In the genomic region with DNA sequence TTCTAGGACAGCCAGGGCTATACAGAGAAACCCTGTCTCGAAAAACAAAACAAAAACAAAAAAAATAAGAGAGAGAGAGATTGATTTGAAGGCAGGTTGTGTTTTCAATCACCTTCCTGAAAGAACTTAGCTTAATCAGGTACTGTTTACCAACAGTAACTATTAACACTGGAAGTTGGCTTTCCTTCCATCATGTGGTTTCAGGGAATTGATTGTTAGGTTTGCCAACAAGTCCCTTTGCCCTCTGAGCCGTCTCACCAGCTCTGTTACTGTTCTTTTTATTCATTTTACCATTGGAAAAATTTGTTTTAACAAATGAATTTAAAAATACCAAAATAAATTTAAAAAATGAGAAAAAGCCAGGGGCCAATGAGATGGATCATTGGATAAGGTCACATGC, we compare ENCODE assay signal across 25 mouse cellular contexts. TPM values are rescaled to one million over a fixed set of nuclear protein-coding genes. Genes with fewer than 3 reads are reported as not detected.
DNase-seq lines count a peak whose midpoint lies in the region; ATAC-seq and TF ChIP-seq lines count a peak whose summit lies in the region.
"Had no signal": no experiment of that assay in that cellular context is flagged by ENCODE, and none has a peak within 500 bp of the region (broad histone marks: within the 10 kb centered on the region; RNA-seq: fewer than 3 reads in every experiment).

No protein-coding gene starts in this region.

- peak; percentile 89 for DNase-seq in liver, adult 2 months (ENCODE audit: extremely low read depth, low read depth, low spot score)
- no peak for DNase-seq in liver
- no peak for DNase-seq in kidney, postnatal 4 days
- DNase-seq: adrenal gland, adult 2 months; adrenal gland, postnatal 10 days; adrenal gland, postnatal 25 days; cerebellum, adult 11 months; cerebellum, adult 18-20 months; cerebellum, adult 8-10 months; cerebellum, adult 9-11 months; cerebellum, postnatal 14 days; cerebellum, postnatal 36 days; embryo, embryonic 11 days had no signal

- 20% methylated on average over 2 of the region's 2 CpGs for WGBS in liver, adult 2 months
- WGBS in intestine, postnatal 0 days = 69% methylated on average over 2 of the region's 2 CpGs
- WGBS in small intestine, adult 2 months = 67% methylated on average over 2 of the region's 2 CpGs

- no peaks in the 10 kb centered on the region; the same call in 1 of the 2 replicates for H3K79me2 ChIP-seq in liver, adult 2 months (ENCODE audit: control insufficient read depth, insufficient read depth, low read length)

- TF ChIP-seq POLR2A in liver, adult 2 months (IDR thresholded peaks at IDR 0.05; ENCODE audit: extremely low read depth, insufficient read depth, low read length) = no peak
- no peak for TF ChIP-seq POLR2A in small intestine, adult 2 months (IDR thresholded peaks at IDR 0.05; ENCODE audit: low read depth, low read length)

- H3K27me3 ChIP-seq in liver, adult 2 months (ENCODE audit: control insufficient read depth, insufficient read depth, low read length) = no peaks in the 10 kb centered on the region
- no peaks in the 10 kb centered on the region for H3K27me3 ChIP-seq in intestine, postnatal 0 days (replicated peaks; ENCODE audit: control insufficient read depth, insufficient read depth, low read length)
- no peaks in the 10 kb centered on the region for H3K27me3 ChIP-seq in small intestine, adult 2 months (ENCODE audit: control insufficient read depth, insufficient read depth, low read length)
- H3K27me3 ChIP-seq: embryonic facial prominence, embryonic 13.5 days; embryonic facial prominence, embryonic 15.5 days; forebrain, embryonic 12.5 days had no signal

- peaks cover 11% of the 10 kb centered on the region for H3K36me3 ChIP-seq in liver, adult 2 months (ENCODE audit: control insufficient read depth, insufficient read depth, low read length)
- peaks cover 39% of the 10 kb centered on the region for H3K36me3 ChIP-seq in intestine, postnatal 0 days (ENCODE audit: control insufficient read depth, insufficient read depth)
- peaks cover 29% of the 10 kb centered on the region for H3K36me3 ChIP-seq in small intestine, adult 2 months (ENCODE audit: control insufficient read depth, insufficient read depth, low read length)

- no peak for ATAC-seq in intestine, postnatal 0 days
- ATAC-seq: forebrain, embryonic 14.5 days; forebrain, embryonic 16.5 days had no signal

- peaks cover 9% of the 10 kb centered on the region for H3K4me1 ChIP-seq in liver, adult 2 months (ENCODE audit: control insufficient read depth, insufficient read depth, low read length)
- H3K4me1 ChIP-seq in intestine, postnatal 0 days (replicated peaks; ENCODE audit: control insufficient read depth, insufficient read depth, low read length) = no peaks in the 10 kb centered on the region; the same call in 1 of the 2 replicates
- peaks cover 24% of the 10 kb centered on the region; the same call in 1 of the 2 replicates for H3K4me1 ChIP-seq in small intestine, adult 2 months (ENCODE audit: control insufficient read depth, insufficient read depth, insufficient read length, low read length)
- H3K4me1 ChIP-seq: embryonic facial prominence, embryonic 13.5 days; embryonic facial prominence, embryonic 15.5 days; forebrain, embryonic 10.5 days; forebrain, embryonic 12.5 days had no signal

- no peak overlapping the region for H3K9ac ChIP-seq in liver, adult 2 months (ENCODE audit: low read depth, low read length)
- H3K9ac ChIP-seq in intestine, postnatal 0 days (ENCODE audit: low read depth, low read length) = no peak overlapping the region
- H3K9ac ChIP-seq: embryonic facial prominence, embryonic 13.5 days; embryonic facial prominence, embryonic 15.5 days; forebrain, embryonic 12.5 days had no signal

- peak overlapping the region; percentile 25 for H3K27ac ChIP-seq in liver, adult 2 months (replicated peaks; ENCODE audit: insufficient read depth, low read depth, low read length)
- peak overlapping the region; percentile 87 for H3K27ac ChIP-seq in intestine, postnatal 0 days (ENCODE audit: low read depth, low read length)
- H3K27ac ChIP-seq in small intestine, adult 2 months (ENCODE audit: insufficient read depth, low read depth, low read length) = 0 out of 2 replicates have a peak overlapping the region, but pooled peaks have one; percentile 95
- H3K27ac ChIP-seq: embryonic facial prominence, embryonic 13.5 days; embryonic facial prominence, embryonic 15.5 days; forebrain, embryonic 10.5 days; forebrain, embryonic 12.5 days had no signal

- no peak for TF ChIP-seq CTCF in liver, adult 2 months (IDR thresholded peaks at IDR 0.05; ENCODE audit: low read depth, low read length)
- no peak for TF ChIP-seq CTCF in intestine, postnatal 0 days (IDR thresholded peaks at IDR 0.05; ENCODE audit: low read depth)
- TF ChIP-seq CTCF in small intestine, adult 2 months (IDR thresholded peaks at IDR 0.05; ENCODE audit: extremely low read depth, insufficient read length, insufficient replicate concordance, low read depth, low read length) = no peak

- H3K9me3 ChIP-seq in intestine, postnatal 0 days (ENCODE audit: control insufficient read depth) = no peaks in the 10 kb centered on the region
- H3K9me3 ChIP-seq: embryonic facial prominence, embryonic 13.5 days; embryonic facial prominence, embryonic 15.5 days; forebrain, embryonic 10.5 days; forebrain, embryonic 12.5 days had no signal

- no peak overlapping the region for H3K4me2 ChIP-seq in intestine, postnatal 0 days (replicated peaks; ENCODE audit: low read depth)
- H3K4me2 ChIP-seq: embryonic facial prominence, embryonic 13.5 days; embryonic facial prominence, embryonic 15.5 days; forebrain, embryonic 12.5 days had no signal

- no peak overlapping the region for H3K4me3 ChIP-seq in liver, adult 2 months (ENCODE audit: insufficient read depth, low read depth, low read length)
- H3K4me3 ChIP-seq in intestine, postnatal 0 days (ENCODE audit: low read depth, low read length) = no peak overlapping the region
- H3K4me3 ChIP-seq in small intestine, adult 2 months (ENCODE audit: low read depth, low read length) = no peak overlapping the region
- H3K4me3 ChIP-seq: embryonic facial prominence, embryonic 13.5 days; embryonic facial prominence, embryonic 15.5 days; erythroblast, embryonic 14.5 days; forebrain, embryonic 10.5 days; forebrain, embryonic 12.5 days had no signal

RNA-seq across cellular contexts. Expression of a gene that starts 22.0 kb away (rescaled TPM):
- 17.0 and 17.3 TPM in 2 replicates for total RNA-seq in liver, adult 2 months (2014; rRNA removed)
- 11.4 and 12.2 TPM in 2 replicates for polyA plus RNA-seq in liver, adult 2 months (2012; rRNA removed)
- 89.5 and 92.4 TPM in 2 replicates for polyA plus RNA-seq in intestine, postnatal 0 days (2015; fragmentation: Nextera tagmentation; extraction: Ambion mirVana)
- polyA plus RNA-seq in small intestine, adult 2 months (2012; rRNA removed) = 16.6 and 35.2 TPM in 2 replicates

RNA-seq across cellular contexts. Expression of a gene that starts 53.5 kb away (rescaled TPM):
- total RNA-seq in liver, adult 2 months (2014; rRNA removed) = 1.3 and 1.9 TPM in 2 replicates
- 2.5 and 3.1 TPM in 2 replicates for polyA plus RNA-seq in liver, adult 2 months (2012; rRNA removed)
- 1.7 and 1.8 TPM in 2 replicates for polyA plus RNA-seq in intestine, postnatal 0 days (2015; fragmentation: Nextera tagmentation; extraction: Ambion mirVana)
- polyA plus RNA-seq in small intestine, adult 2 months (2012; rRNA removed) = 6.7 and 11.7 TPM in 2 replicates
- total RNA-seq: common myeloid progenitor, adult 5-6 weeks had no signal
- polyA plus RNA-seq: C2C12; embryonic facial prominence, embryonic 11.5 days; erythroblast, embryonic 14.5 days had no signal

Comparison
In these comparisons a context has a peak if more than half of its experiments do, and no peak if none do; other contexts are left out.
1. H3K27ac ChIP-seq: peak in every context shown above with its lines; median percentile 95 in small intestine, adult 2 months; 87 in intestine, postnatal 0 days; 25 in liver, adult 2 months.